Mouse (Mus musculus) T-cell, adult 2 months (primary cell): ENCODE measurements around the gene Abhd4.
A peak's percentile ranks its signal among the peaks of the same experiment; 100 is the strongest.

Experiments
- DNase-seq: peaks from one replicate; pipeline ENCODE4 v3.0.0; 2022; ENCODE audit warnings: low spot score

Abhd4 gene

DNA sequence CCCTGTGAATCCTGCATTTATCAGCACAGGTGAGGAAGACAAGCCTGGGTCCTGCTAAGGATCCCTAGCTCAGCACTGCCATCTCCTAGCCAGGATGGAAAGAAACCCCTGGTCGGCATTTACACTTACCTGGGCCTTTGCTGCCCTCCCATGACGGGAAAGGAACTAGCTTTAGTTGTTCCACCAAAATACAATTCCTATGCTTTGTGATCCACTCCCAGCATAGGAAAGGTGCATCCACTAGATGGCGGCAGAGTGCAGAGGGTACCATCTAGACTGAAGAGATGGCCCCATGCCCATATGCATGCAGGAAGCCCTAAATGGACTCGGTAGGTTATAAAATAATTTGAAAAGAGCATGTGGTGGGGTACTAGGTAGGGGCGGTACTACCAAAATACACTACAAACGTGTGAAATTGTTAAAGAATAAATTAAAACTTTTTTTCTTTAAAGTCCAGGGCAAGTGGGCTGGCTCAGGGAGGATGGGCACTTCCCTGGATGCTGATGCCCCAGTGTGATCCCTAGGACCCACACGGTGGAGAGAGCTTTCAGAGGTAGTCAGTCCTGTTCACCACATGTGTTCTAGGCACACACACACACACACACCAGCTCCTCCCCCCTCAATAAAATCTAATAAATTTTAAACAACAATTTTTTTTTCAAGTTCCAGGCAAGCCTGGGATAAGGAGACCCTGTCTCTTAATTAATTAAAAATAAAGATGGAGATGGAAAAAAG lies 14.8 kb upstream of the Abhd4 start:
- peak; percentile 89 for DNase-seq

DNA sequence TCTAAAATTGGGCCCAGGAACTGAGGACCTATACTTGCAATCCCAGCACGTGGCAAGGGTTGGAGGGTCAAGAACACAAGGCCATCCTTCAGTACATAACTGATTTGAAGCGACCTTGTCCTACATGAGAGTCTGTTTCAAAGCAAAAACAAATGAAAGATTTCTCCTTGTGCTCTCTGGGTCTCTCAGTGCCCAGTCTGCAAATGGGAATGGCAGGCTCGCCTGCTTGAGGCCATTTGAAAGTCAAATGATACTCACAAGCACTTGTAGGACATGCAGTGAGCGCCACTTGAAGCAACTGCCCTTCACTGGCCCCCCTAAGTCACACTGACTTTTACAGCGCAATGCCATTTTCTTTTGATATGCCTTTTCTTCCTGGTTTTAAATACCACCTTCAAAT lies 13.4 kb upstream of the Abhd4 start:
- no peak for DNase-seq

- no peak for DNase-seq
Measured at GRCm38 (mm10) chr14:54244183-54244582, 9.8 kb upstream of the Abhd4 start.

GRCm38 (mm10) chr14:54246232-54246631 lies 7.8 kb upstream of the Abhd4 start:
- no peak for DNase-seq

- DNase-seq = no peak
Measured at GRCm38 (mm10) chr14:54249326-54249725, 4.7 kb upstream of the Abhd4 start.

DNA sequence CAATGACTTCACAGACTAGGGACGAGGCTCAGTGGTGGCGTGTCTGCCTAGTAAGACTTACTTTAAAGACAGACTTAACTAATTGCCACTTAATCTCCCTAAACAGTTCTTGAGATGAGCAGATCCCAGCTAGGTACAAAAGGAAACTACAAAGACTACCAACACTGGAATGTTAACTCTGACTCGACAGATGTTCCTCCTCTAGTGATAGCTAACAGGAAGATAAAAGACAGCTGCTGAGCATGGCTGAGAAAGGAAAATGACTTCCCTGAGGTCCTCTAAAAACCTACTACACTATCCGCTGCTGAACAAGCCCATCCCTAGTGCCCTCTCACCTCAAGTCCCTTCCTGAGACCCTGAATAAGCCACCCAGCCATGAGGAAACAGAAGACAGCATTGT lies 3.9 kb upstream of the Abhd4 start:
- no peak for DNase-seq

DNA sequence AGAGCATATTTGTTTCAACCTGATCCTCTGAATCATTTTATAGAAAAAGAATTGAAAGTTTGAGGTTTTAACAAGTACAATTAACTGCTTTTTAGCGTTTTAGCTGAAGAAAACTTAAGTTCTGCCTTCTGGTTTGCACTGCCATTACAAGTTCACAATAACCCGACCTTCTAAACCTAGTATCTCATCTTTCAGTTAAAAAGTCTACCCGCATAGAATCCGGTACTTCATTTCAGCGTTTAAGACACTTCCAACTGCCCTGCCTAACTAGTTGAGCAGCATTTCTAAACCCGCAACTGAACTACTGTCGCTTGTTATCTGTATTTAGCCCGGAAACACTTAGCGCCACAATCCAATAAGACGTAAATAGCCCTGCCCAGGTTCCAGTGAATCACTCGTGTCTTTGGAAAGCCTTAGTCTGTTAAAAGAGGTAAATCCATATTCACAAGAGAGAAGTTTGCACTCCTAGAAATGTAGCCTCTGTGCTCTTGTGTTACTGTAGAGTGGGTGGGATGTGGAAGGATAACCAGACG lies 748 bp downstream of the Abhd4 start:
- no peak for DNase-seq

- DNase-seq = no peak
Measured at GRCm38 (mm10) chr14:54258131-54258670, 4.2 kb downstream of the Abhd4 start.

DNA sequence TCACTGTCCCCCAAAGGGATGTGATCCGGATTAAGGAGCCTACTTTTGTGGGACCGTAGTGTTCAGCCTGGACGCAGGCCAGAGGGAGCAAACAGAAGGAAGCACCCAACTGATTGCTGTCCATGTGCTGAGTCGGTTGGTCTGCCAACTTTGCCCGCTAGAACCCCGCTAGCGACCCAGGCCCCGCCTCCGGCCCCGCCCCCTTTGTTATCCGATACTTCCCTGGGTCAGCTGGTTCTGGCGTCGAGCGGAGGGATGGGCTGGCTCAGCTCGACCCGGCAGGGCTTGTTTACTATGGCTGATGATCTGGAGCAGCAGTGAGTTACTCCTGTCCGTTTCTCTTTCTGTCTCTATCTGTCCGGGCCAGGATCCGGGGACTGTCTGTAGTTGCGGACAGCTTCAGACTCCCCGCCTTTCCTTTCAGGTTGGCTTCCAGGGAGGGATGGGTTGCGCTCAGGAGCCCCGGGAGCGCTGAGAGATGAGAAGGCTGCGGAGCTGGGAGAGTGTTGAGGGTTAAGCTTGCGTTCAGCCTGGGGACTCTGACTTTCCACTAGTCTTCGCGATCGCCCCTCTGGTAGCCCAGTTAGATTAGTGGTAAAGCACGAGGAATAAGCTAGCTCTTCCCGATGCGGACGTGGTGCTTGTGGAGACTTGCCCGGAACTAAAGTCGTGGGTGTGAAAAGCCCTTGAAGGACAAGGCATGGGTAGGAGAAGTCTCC lies 5.2 kb downstream of the Abhd4 start:
- peak; percentile 63 for DNase-seq

DNA sequence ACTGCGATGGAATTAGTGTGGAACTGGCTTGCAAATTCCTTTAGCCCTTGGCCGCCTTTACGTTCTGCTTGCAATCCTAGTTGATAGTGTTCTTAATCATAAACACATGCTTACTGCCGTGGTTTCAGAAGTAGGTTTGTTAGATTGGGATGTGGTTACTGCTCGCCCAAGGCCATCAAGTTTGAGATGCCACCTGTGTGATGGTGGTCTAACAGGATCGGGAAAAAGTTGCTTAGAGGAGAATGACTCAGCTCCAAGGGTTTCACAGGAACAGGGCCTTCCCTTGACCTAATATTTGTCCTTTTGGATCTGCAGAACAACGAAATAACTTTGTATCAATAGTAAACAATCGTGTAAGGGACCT lies 5.7 kb downstream of the Abhd4 start:
- no peak for DNase-seq

DNA sequence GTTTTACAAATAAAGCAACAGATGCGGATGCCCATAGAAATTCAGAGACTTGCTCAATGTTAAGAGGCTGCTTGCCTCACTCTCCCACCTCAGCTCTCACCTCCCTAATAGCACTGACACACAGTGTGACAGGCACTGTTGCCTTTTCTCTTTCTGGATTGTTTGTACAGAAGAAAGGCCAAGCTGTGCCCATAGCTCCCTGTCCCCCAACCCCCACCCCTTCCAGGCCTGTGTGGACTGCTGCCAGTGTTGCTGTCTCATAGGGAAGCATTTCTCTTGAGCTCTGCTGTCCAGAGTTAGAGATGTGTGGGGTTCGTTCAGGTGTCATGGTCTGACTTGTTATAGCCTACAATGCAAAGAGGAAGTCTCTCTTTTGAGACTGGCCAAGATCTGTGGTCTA lies 6.2 kb downstream of the Abhd4 start:
- DNase-seq = no peak

DNA sequence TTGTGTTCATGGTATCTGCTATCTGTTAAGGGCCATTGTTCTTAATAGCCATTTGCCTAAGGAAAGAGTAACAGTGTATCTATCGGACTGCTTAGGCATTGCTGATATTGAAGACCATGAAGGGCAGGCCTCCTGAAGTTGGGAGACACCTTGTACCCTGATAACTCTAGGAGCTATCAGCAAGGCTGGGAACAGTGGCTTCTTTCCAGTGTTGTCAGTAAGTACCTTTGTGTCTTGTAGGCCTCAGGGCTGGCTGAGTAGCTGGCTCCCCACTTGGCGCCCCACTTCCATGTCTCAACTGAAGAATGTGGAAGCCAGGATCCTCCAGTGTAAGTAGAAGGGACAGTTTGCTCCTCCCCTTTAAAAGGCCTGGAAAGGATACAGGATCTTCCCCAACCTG lies 7.4 kb downstream of the Abhd4 start:
- DNase-seq = no peak

- no peak for DNase-seq
Measured at GRCm38 (mm10) chr14:54262622-54263021, 8.6 kb downstream of the Abhd4 start.

- no peak for DNase-seq
Measured at GRCm38 (mm10) chr14:54263099-54263498, 9.1 kb downstream of the Abhd4 start.

- no peak for DNase-seq
Measured at GRCm38 (mm10) chr14:54264231-54264630, 10.2 kb downstream of the Abhd4 start.

- DNase-seq = no peak
Measured at GRCm38 (mm10) chr14:54265093-54265492, 11.1 kb downstream of the Abhd4 start.

DNA sequence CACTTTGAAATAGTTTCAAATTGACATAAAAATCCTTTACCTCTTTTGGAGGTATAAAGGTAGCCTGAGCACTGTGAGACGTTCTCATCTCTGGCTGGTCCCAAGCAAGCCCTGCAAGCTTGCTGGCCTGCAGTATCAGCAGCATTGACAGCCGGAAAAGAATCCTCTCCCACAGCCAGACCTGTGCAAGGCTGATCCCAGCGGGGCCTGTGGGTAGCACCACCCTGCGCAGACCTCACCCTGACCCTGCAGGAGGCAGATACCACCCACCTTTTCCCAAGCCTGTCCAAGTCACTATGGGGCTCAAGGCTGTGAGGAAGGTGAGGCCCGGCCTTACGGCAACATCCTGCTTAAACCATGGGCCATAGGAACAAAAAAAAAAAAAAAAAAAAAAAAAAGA lies 12.0 kb downstream of the Abhd4 start:
- no peak for DNase-seq

DNA sequence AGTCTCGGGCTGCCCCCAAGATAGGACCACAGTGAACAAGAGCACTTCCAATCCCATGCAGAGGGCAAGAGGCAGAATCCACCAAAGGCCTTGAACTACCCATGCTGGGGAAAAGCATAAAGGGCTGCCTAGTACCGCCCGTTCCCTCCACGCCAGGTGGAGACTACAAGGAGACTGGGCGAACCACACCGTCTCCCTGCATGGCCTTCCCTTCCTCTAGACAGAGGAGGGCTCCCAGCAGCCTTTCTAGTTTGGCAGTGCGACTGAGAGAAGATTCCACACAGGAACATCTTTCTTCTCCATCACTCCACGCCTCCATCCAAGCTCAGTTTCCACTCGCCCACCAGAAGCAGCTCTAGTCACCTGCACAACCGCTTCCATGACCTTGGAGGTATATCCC lies 14.0 kb downstream of the Abhd4 start:
- DNase-seq = no peak

DNA sequence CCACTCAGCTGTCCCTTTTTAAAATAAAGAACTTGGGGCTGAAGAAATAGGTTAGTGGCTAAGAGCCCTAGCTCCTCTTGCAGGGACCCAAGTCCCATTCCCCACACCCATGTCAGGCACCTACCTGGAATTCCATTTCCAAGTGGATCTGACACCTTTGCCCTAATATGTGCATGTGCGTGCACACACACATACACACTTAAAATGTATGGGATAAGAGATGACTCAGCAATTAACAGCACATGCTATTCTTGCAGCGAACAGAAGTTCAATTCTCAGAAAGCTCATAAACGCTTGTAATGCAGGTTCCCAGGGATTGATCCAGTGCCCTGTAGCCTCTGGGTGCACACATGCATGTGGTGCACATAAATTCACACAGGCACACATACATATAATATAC lies 15.6 kb downstream of the Abhd4 start:
- DNase-seq = no peak

DNA sequence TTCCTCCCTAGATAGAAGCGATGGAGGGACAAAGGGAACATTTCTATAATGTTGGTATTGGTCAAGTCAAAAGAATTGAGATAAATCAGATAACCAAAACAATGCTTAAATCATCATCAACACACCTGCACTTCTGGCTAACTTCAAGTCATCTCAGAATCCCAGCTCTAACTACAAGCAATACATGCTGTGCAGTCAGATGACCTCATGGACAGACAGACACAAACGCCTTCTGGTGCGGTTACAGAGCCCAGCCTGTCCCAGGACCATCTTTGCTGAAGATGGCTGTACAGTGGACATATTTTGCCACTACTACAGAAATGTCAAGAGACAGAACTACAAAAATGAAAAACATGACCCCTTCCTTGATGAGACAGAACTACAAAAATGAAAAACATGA lies 16.4 kb downstream of the Abhd4 start:
- no peak for DNase-seq

- DNase-seq = no peak
Measured at GRCm38 (mm10) chr14:54271976-54272606, 18.1 kb downstream of the Abhd4 start.

GRCm38 (mm10) chr14:54272696-54273095 lies 18.7 kb downstream of the Abhd4 start:
- DNase-seq = no peak

GRCm38 (mm10) chr14:54276446-54276845 lies 22.5 kb downstream of the Abhd4 start:
- no peak for DNase-seq
